Mouse (Mus musculus): ENCODE data around the gene Mbd3.

Gene Mbd3

DNA sequence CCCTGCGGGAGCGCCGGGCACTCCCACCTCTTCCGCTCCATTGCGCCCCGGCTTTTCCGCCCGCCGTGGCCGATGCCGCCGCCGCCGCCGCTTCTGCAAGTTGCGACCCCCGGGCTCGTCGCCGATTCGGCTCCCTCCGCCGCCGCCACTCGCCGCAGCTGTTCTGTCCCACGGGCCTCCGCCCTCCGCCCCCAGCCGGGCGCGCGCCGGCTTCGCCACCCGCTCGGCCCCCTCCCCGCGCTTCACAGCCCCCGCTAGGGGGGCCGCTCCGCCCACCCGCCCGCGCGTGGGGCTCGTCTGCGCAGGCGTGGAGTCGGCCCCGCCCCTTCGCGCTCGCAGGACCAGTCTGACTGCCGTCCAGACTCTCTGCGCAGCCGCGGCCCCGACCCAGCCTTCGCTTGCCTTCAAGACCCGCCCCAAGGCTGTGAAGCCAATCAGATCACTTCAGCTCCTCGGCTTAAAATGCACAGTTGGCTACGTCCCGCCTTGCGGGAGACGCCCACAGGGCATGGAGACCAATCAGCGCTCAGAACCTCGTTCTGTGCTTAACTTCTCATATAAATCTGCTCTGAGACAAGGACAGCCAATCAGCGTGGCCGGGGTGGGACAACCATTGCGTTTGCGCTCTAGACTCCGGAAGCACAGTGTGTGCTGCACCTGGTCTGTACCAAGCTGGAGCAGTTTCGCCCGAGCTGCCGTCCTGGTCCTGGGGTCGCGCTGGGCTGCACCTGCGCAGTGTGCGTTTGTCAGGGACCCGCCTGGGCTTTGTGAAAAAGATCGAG is at the start of gene Mbd3:
Gene Mbd3 (minus strand): TSS at position 360 of the 782 bp plus-strand sequence.
- DNase-seq = peak; percentile 100

GRCm38 (mm10) chr10:80445898-80446601 is 46.7 kb upstream of the Mbd3 start:
- peak; percentile 59 to 74 for DNase-seq

- DNase-seq = no peak
Measured at GRCm38 (mm10) chr10:80445052-80445451, 45.7 kb upstream of the Mbd3 start.

DNA sequence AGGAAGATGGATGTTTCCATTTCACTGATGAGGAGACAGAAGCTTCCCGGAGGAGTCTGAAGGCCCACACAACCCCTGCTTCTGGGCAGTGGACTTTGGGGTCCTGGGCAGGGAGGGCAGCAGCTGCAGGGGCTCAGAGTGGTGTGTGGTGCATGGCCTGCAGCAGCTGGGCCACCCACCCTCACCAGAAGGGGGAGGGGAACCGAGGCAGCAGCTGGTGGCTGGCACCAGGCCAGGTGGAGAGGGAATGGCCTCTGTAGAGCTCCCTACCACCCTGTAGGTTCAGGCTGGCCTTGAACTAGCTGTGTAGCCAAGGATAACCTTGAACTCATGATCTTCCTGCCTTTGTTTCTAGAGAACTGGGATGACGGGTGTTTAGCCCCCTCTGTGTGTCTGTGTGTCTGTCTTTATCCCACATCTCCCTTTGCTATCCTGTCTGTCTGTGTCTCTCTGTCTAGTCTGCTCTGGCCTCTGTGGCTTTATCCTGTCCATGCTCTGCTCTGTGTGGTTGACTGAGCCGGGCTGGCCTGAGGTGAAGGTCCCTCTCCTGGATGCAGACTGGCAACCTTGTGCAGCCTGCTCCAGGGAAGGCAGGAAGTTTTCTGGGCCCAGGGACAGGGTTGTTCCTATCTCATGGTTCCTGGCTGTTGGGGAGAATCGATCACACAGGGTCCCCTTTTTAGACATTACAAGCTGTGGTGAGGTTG is 45.1 kb upstream of the Mbd3 start:
- DNase-seq = no peak

DNA sequence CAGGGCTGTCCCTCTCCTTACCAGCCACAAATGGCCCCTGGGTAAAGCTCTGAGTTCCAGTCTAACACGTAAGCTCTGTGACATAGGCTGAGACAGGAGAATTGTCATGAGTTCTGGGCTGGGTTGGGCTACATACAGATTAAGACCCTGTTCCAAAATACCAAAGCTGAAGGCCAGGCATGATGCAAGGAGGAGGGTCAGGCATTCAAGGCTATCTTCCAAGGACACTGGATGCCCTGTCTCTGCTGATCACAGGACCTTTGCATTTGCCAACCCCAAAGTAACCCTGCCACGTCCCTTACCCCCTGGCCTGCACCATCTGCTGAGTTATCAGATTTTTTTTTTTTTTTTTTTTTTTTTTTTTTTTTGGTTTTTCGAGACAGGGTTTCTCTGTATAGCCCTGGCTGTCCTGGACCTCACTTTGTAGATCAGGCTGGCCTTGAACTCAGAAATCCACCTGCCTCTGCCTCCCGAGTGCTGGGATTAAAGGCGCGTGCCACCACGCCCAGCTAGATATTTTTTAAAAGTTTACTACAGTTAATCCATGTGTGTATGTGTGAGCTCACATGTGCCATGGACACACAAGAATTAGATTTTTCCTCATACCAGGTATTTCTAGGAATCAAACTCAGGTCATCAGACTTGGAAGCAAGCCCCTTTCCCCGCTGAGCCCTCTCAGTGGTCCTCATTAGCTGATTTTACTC is 44.4 kb upstream of the Mbd3 start:
- no peak for DNase-seq

DNA sequence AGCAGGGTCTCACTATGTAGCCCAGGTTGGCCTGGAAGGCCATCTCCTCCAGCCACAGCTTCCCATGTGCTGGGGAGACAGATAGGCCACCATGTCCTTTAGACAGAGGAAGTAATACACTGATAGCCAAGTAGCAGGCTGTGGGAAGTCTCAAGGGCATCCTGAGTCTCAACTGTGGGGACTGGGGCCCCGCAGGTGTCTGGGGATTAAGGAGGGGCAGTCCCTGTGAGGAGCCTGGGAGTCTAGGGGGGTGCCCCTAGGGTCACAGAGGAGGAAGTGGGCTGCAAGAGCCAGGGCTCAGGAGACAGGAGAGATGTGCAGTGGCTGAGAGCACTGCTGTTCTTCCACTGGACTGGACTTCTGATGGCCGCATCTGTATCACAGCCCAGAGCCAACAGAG is 43.6 kb upstream of the Mbd3 start:
- DNase-seq = no peak

GRCm38 (mm10) chr10:80441598-80441997 is 42.2 kb upstream of the Mbd3 start:
- no peak for DNase-seq

- DNase-seq = no peak
Measured at GRCm38 (mm10) chr10:80440031-80440430, 40.7 kb upstream of the Mbd3 start.

GRCm38 (mm10) chr10:80437973-80438372 is 38.6 kb upstream of the Mbd3 start:
- DNase-seq = no peak

DNA sequence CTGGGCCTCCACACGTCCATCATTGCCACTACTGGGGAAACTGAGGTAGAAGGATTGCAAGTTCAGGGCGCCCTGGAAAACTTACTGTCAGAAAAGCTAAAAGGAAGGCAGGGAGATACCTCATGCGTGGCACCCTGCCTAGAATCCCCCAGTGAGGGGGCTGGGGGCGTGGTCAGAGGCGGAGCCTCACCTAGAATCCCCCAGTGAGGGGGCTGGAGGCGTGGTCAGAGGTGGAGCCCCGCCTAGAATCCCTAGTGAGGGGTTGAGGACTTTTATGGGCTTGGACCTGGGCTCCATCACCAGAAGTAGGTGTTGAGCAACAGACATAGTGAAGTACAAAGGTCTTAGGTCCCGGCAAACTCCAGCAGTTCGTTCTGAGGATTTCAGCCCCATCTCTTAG is 36.9 kb upstream of the Mbd3 start:
- no peak for DNase-seq

GRCm38 (mm10) chr10:80435764-80436163 is 36.4 kb upstream of the Mbd3 start:
- DNase-seq = no peak

DNA sequence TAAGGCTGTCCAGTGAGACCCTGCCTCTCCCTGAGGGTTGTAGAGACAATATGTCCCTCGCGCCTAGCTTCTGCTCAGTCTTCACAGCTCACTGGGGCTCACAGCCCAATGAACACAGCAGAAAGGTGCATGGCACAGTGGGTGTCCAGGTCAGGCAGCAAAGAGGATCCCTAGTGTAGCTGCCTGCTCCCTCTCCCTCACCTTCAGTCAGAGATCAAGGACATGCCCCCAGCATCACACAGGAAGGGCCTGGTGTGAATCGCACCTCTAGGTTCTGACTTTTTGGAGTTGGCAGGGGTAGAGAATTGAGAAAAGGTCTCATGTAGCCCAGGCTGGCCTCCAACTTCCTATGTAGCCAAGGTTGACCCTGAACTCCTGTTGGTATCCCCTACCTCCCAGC is 35.5 kb upstream of the Mbd3 start:
- no peak for DNase-seq

DNA sequence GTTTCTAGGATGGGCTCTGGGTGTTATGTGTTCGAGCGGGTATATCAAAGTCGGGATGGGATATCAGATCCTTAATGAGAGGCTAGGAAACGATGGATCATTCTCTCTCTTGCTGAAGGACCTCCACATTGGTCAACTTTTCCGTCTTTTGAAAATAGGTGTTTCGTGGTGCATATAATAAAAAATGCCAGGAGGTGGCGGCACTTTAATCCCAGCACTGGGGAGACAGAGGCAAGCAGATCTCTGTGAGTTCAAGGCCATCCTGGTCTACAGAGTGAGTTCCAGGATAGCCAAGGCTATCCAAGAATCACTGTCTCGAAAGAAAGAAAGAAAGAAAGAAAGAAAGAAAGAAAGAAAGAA is 34.9 kb upstream of the Mbd3 start:
- no peak for DNase-seq

DNA sequence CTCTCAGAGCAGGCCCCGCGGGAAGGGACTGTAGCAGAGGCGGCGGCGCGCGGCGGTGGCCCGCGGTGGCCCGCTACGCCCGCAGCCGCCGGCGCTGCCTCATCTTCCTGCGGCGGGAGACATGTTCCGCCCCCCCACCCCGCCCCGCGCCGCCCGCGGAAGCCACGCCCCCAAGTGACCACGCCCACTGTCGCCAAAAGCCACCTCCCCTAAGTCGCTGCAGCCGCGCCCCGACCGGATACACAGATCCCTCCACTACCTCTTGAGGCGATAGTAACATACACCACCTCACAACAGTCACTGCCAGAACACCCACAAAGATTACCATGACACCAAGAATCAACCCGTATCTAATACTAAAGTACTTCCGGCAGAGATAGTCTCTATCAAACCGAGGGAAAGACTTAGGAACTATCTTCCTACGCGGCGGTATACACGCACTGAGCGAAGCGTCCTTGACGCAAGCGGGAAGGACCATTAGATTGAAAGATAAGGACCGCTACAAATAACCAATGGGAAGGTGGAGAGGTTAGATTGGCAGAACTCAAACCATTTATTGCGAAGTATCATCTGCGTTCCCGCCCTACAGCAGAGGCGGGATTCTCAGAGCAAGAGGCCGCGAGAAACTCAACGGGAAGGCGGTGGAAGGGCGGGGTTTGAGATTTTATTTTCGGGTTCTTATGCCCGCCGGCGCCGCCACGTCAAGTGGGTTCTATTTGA is 34.3 kb upstream of the Mbd3 start, which contains the start of gene Tcf3:
Gene Tcf3 (minus strand): TSS at position 135 of the 720 bp plus-strand sequence.
- peak; percentile 87 to 93 for DNase-seq

- DNase-seq = peak; percentile 38 to 59
Measured at GRCm38 (mm10) chr10:80432936-80433512, 33.7 kb upstream of the Mbd3 start.

GRCm38 (mm10) chr10:80432387-80432785 is 33.0 kb upstream of the Mbd3 start:
- no peak for DNase-seq

DNA sequence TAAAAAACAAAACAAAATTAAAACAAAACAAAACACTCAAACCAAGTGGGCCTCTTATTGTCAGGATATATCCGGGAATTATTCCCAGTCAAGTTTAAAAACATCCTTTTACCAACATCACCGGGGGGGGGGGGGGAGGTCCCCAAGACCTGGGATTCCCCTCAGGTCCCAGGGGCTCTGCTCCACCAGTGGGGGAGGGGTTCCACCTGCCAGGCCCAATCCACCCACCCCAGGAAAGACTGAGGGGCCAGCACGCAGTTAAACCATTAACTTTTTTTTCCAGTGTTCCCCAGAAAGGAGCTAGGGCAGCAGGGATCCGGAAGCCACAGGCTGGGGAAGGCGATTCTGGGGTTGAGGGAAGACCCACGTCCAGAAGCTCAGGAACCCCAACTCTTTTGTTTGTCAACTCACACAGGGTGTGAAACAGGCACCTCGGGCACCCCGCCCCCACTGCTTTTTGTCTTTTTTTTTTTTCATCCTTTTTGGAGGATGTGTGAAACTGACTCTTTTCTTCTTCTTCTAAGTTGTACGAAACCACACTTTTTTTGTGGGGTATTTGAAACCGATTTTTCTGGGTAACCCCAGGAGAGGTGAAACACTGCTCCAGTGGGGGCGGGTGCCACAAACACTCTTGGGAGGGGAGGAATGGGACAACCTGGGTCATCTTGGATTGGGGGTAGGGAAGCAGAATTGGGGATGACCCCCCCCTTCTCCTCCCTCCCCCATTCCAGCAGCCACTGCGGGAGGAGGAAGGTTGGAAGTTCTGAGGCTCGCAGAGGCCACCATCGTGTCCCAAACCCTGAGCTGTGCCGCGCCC is 32.4 kb upstream of the Mbd3 start:
- peak; percentile 23 to 53 for DNase-seq

DNA sequence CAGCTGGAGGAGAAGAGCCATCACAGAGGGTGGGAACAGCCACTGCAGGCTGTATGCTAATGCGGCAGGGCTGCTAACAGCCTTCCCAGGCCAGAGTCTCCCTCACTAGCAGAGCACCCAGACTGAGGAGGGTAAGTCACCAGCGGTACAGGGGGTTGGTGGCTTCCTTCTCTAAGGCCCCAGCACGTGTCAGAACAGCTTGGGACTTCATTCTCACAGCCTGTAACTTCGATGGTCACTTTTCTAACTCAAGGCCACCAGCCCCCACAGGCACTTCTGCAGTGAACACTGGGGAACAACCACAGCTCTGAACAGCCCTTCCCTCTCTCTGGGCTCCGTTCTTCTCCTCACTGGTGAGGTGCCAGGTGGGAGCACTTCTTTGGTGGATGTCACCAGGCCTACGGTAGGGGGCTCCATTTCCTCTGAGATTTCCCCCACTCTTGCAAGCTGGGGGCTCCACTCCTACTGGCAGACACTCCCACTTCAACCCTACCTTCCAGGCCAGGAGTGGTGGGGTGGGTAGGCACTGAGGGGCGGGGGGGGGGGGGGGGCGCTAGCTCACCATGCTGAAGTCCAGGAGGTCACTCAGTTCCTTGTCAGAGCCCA is 31.1 kb upstream of the Mbd3 start:
- no peak for DNase-seq

- no peak for DNase-seq
Measured at GRCm38 (mm10) chr10:80429800-80430199, 30.4 kb upstream of the Mbd3 start.

DNA sequence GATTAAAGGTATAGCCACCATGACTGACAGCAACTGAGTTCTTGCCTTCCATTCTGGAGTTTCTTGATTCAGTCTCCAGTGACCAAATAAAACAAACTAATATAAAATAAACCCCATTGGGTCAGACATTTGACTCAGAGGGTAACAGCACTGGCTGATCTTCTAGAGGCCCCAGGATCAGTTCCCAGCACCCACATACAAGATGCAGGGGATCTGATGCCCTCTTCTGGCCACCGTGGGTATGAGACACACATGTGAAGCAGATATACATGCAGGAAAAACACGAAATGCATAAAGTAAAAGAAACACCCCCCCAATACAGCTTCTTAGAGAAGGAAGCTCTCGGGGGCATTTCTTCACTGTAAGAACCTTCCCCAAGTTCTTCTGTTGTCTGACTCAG is 25.7 kb upstream of the Mbd3 start:
- no peak for DNase-seq

DNA sequence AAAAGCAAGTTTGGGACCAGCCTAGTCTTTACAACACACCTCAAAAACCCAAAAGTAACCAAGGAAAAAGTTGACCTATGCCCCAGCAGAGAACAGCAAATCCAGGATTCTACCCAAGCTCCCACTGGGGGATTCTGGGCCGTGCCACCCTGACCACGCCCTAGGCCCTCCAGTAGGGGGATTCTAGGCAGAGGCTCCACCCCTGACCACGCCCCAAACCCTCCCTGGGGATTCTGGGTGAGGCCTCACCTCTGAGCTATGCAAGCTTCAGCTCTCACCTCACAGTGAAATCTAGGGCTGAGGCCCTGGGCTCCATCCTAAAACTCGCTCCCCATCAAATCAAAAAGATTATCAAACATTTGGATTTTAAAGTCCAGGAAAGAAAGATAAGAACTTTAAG is 24.2 kb upstream of the Mbd3 start:
- DNase-seq = no peak

Measured in thymus, adult 18-20 months (tissue).